Mouse (Mus musculus): ENCODE measurements at regions not wholly inside any gene's neighbourhood (a gene's known extent, or its start where the extent isn't known, plus 50 kb on each side); places are given as distances from the start of the nearest gene placed in this dataset.

- no peak for TF ChIP-seq CTCF (IDR thresholded peaks at IDR 0.05; ENCODE audit: extremely low read depth, insufficient read depth, low read length)
- TF ChIP-seq POLR2A (IDR thresholded peaks at IDR 0.05; ENCODE audit: extremely low read depth, insufficient read depth, low read length): no peak
These were observed 140.5 kb upstream of the Tbx3 start for GRCm38 (mm10) chr5:119530009-119530408.
